Mouse (Mus musculus) thymus, postnatal 4 days (tissue): Measurements from ENCODE around the gene Faf2.

Experiments used
- DNase-seq: peaks from one replicate; pipeline ENCODE4 v3.0.0; 2021

Faf2 gene

GRCm38 (mm10) chr13:54684140-54684896 lies 62.7 kb downstream of the Faf2 start:
- DNase-seq, result no peak

GRCm38 (mm10) chr13:54685174-54685573 lies 63.6 kb downstream of the Faf2 start:
- DNase-seq, result peak; percentile 34

GRCm38 (mm10) chr13:54686139-54687053 lies 64.8 kb downstream of the Faf2 start:
- no peak for DNase-seq

- peak; percentile 90 for DNase-seq
These were observed 65.5 kb downstream of the Faf2 start for GRCm38 (mm10) chr13:54687096-54687495.

- peak; percentile 98 for DNase-seq
These were observed 66.2 kb downstream of the Faf2 start for GRCm38 (mm10) chr13:54687575-54688424.

GRCm38 (mm10) chr13:54690151-54690740 lies 68.7 kb downstream of the Faf2 start:
- no peak for DNase-seq

- DNase-seq, result peak; percentile 28
These were observed 70.2 kb downstream of the Faf2 start for GRCm38 (mm10) chr13:54691737-54692136.

- no peak for DNase-seq
These were observed 71.3 kb downstream of the Faf2 start for GRCm38 (mm10) chr13:54692711-54693557.

- DNase-seq, result peak; percentile 99
These were observed 72.2 kb downstream of the Faf2 start, which contains the start of gene Rnf44 for GRCm38 (mm10) chr13:54693558-54694347. Gene Rnf44, minus strand, starts transcription at chr13:54693907.

- DNase-seq, result peak; percentile 93
These were observed 72.9 kb downstream of the Faf2 start for GRCm38 (mm10) chr13:54694348-54695060.

GRCm38 (mm10) chr13:54695479-54696230 lies 74.1 kb downstream of the Faf2 start:
- no peak for DNase-seq

- no peak for DNase-seq
These were observed 79.7 kb downstream of the Faf2 start, which contains the start of gene Cdhr2 for GRCm38 (mm10) chr13:54701243-54701642. Gene Cdhr2, plus strand, starts transcription at chr13:54701461.

- no peak for DNase-seq
These were observed 80.9 kb downstream of the Faf2 start for GRCm38 (mm10) chr13:54702507-54702906.

- DNase-seq, result no peak
These were observed 83.3 kb downstream of the Faf2 start for GRCm38 (mm10) chr13:54704890-54705289.

GRCm38 (mm10) chr13:54710866-54711265 lies 89.3 kb downstream of the Faf2 start:
- no peak for DNase-seq
